Mouse (Mus musculus) heart, embryonic 16.5 days (tissue): ENCODE measurements at regions not wholly inside any gene's neighbourhood (a gene's known extent, or its start where the extent isn't known, plus 50 kb on each side); places are given as distances from the start of the nearest gene placed in this dataset.
A peak's percentile ranks its signal among the peaks of the same experiment; 100 is the strongest.

Source experiments
- ATAC-seq: fragments of 200-750 bp; cut with Nextera tagmentation; replicated peaks from 2 replicates; pipeline ENCODE4 v1.8.0; 2017; ENCODE audit warnings: moderate number of reproducible peaks; ENCODE audit not compliant: insufficient read depth, low FRiP score; ENCODE audit errors: extremely low read depth
- H3K27ac ChIP-seq: fragments of 300-500 bp; sonication (generic); 2 replicates; pipeline ENCODE4 v1.5.1; 2014; ENCODE audit warnings: mild to moderate bottlenecking, low read length, control low read depth, moderate library complexity
- H3K27me3 ChIP-seq: fragments of 300-500 bp; sonication (generic); 2 replicates; pipeline ENCODE4 v1.6.1; 2014; ENCODE audit warnings: low read length, mixed read lengths; ENCODE audit not compliant: control insufficient read depth, insufficient read depth
- H3K36me3 ChIP-seq: fragments of 300-500 bp; sonication (generic); 2 replicates; pipeline ENCODE4 v1.6.1; 2014; ENCODE audit not compliant: control insufficient read depth, insufficient read depth
- H3K4me1 ChIP-seq: fragments of 300-500 bp; sonication (generic); 2 replicates; pipeline ENCODE4 v1.6.1; 2014; ENCODE audit warnings: low read length, mixed read lengths; ENCODE audit not compliant: control insufficient read depth, insufficient read depth
- H3K4me2 ChIP-seq: fragments of 300-500 bp; sonication (generic); 2 replicates; pipeline ENCODE4 v1.6.1; 2014; ENCODE audit warnings: low read depth, mild to moderate bottlenecking, control low read depth, low read length
- H3K4me3 ChIP-seq: fragments of 300-500 bp; sonication (generic); 2 replicates; pipeline ENCODE4 v1.5.1; 2014; ENCODE audit warnings: mild to moderate bottlenecking, control low read depth, low read length
- H3K9ac ChIP-seq: fragments of 300-500 bp; sonication (generic); 2 replicates; pipeline ENCODE4 v1.6.1; 2014; ENCODE audit warnings: low read length, control low read depth
- H3K9me3 ChIP-seq: fragments of 300-500 bp; sonication (generic); replicated peaks from 2 replicates; pipeline ENCODE4 v1.6.1; 2016; ENCODE audit warnings: low read length; ENCODE audit not compliant: control insufficient read depth
- WGBS: fragments of 180-500 bp; shearing (Covaris S2); extraction: QIAGEN DNeasy Blood & Tissue Kit; methylation state at CpG from one replicate; pipeline ENCODE4 v1.1.7; 2014; 5-methylcytosine and 5-hydroxymethylcytosine counted together

GRCm38 (mm10) chr3:148762541-148763225 lies 227.7 kb downstream of the Adgrl2 start:
- no peak; the same call in 1 of the 2 replicates for ATAC-seq
- no peaks in the 10 kb centered on the region for H3K36me3 ChIP-seq
- H3K27me3 ChIP-seq: peaks cover 3% of the 10 kb centered on the region; the same call in 1 of the 2 replicates
- no peak overlapping the region for H3K9ac ChIP-seq
- no peak overlapping the region for H3K4me2 ChIP-seq
- no peak overlapping the region for H3K27ac ChIP-seq
- WGBS: 22% methylated on average over 11 of the region's 11 CpGs
- H3K9me3 ChIP-seq: no peaks in the 10 kb centered on the region
- H3K4me3 ChIP-seq: no peak overlapping the region
- no peaks in the 10 kb centered on the region; the same call in 1 of the 2 replicates for H3K4me1 ChIP-seq

DNA sequence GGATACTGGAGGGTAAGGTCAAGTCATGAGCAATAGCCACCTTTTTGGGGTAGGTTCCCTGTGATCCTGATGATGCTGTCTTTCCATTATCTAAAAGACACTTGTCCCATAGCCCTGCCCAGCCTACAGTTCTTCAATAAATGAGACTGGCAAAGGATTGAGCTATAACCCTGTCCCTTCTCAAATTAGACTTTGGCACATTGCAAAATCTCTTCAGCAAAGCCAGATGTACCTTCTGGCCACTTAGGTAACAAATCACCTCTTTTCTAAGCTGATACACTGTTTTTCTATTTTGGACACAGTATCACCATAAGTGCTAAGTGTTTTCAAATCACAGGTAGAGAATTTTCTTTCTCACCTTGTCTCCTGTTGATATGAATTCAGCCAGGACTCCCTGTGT lies 228.8 kb downstream of the Adgrl2 start:
- Histone ChIP-seq H3K27me3 (peaks cover 3% of the 10 kb centered on the region; the same call in 1 of the 2 replicates), H3K9me3 (no peaks in the 10 kb centered on the region), H3K4me3 (no peak overlapping the region), H3K36me3 (no peaks in the 10 kb centered on the region), H3K4me2 (no peak overlapping the region), H3K9ac (no peak overlapping the region), H3K27ac (no peak overlapping the region), H3K4me1 (no peaks in the 10 kb centered on the region; the same call in 1 of the 2 replicates)
- no peak for ATAC-seq

GRCm38 (mm10) chr3:148759500-148759899 lies 230.9 kb downstream of the Adgrl2 start:
- 61% methylated on average over 4 of the region's 4 CpGs for WGBS
- Histone ChIP-seq H3K4me2 (no peak overlapping the region), H3K9me3 (no peaks in the 10 kb centered on the region), H3K27ac (no peak overlapping the region), H3K9ac (no peak overlapping the region), H3K27me3 (peaks cover 3% of the 10 kb centered on the region; the same call in 1 of the 2 replicates), H3K4me3 (no peak overlapping the region), H3K4me1 (no peaks in the 10 kb centered on the region; the same call in 1 of the 2 replicates), H3K36me3 (no peaks in the 10 kb centered on the region)
- no peak for ATAC-seq

GRCm38 (mm10) chr3:148746234-148746633 lies 244.1 kb downstream of the Adgrl2 start:
- Histone ChIP-seq H3K36me3 (no peaks in the 10 kb centered on the region), H3K27ac (no peak overlapping the region), H3K9ac (no peak overlapping the region), H3K9me3 (peaks cover 2% of the 10 kb centered on the region; the same call in 1 of the 2 replicates), H3K27me3 (no peaks in the 10 kb centered on the region), H3K4me2 (no peak overlapping the region), H3K4me1 (no peaks in the 10 kb centered on the region), H3K4me3 (no peak overlapping the region)
- 91% methylated on average over 3 of the region's 3 CpGs for WGBS
- no peak for ATAC-seq

- Histone ChIP-seq H3K9ac (no peak overlapping the region), H3K9me3 (peaks cover 2% of the 10 kb centered on the region; the same call in 1 of the 2 replicates), H3K4me2 (no peak overlapping the region), H3K36me3 (no peaks in the 10 kb centered on the region), H3K27ac (no peak overlapping the region), H3K4me1 (no peaks in the 10 kb centered on the region), H3K27me3 (no peaks in the 10 kb centered on the region), H3K4me3 (no peak overlapping the region)
- WGBS: 74% methylated on average over 2 of the region's 2 CpGs
- ATAC-seq: no peak
Measured at GRCm38 (mm10) chr3:148744651-148745050, 245.7 kb downstream of the Adgrl2 start.

- no peak overlapping the region for H3K4me3 ChIP-seq
- peaks cover 8% of the 10 kb centered on the region for H3K4me1 ChIP-seq
- H3K27me3 ChIP-seq: no peaks in the 10 kb centered on the region
- no peaks in the 10 kb centered on the region for H3K36me3 ChIP-seq
- no peak overlapping the region for H3K9ac ChIP-seq
- no peak overlapping the region for H3K27ac ChIP-seq
- 66% methylated on average over 13 of the region's 13 CpGs for WGBS
- ATAC-seq: no peak
- no peak overlapping the region; the same call in 1 of the 2 replicates for H3K4me2 ChIP-seq
- H3K9me3 ChIP-seq: no peaks in the 10 kb centered on the region
Measured at GRCm38 (mm10) chr3:148734194-148734749, 256.1 kb downstream of the Adgrl2 start.

- Histone ChIP-seq H3K27ac (peak overlapping the region; percentile 46; the same call in 1 of the 2 replicates), H3K9me3 (no peaks in the 10 kb centered on the region), H3K36me3 (no peaks in the 10 kb centered on the region), H3K4me3 (peak overlapping the region; percentile 3; the same call in 1 of the 2 replicates), H3K4me1 (peaks cover 10% of the 10 kb centered on the region), H3K4me2 (peak overlapping the region; percentile 49), H3K9ac (no peak overlapping the region), H3K27me3 (no peaks in the 10 kb centered on the region)
- 41% methylated on average over 13 of the region's 13 CpGs for WGBS
- no peak for ATAC-seq
Measured at GRCm38 (mm10) chr3:148733227-148733854, 257.0 kb downstream of the Adgrl2 start.

GRCm38 (mm10) chr3:148731436-148731835 lies 258.9 kb downstream of the Adgrl2 start:
- Histone ChIP-seq H3K27me3 (no peaks in the 10 kb centered on the region), H3K27ac (no peak overlapping the region), H3K4me1 (peaks cover 10% of the 10 kb centered on the region), H3K4me2 (no peak overlapping the region), H3K4me3 (no peak overlapping the region), H3K36me3 (no peaks in the 10 kb centered on the region), H3K9ac (no peak overlapping the region), H3K9me3 (no peaks in the 10 kb centered on the region)
- ATAC-seq: no peak
- WGBS: 91% methylated on average over 3 of the region's 3 CpGs

- Histone ChIP-seq H3K27ac (no peak overlapping the region), H3K4me3 (no peak overlapping the region), H3K4me1 (peaks cover 10% of the 10 kb centered on the region), H3K9ac (no peak overlapping the region), H3K27me3 (no peaks in the 10 kb centered on the region), H3K36me3 (no peaks in the 10 kb centered on the region; the same call in 1 of the 2 replicates), H3K4me2 (no peak overlapping the region), H3K9me3 (no peaks in the 10 kb centered on the region; the same call in 1 of the 2 replicates)
- WGBS: 51% methylated on average over 7 of the region's 7 CpGs
- ATAC-seq: peak; percentile 72; the same call in 1 of the 2 replicates
Measured at GRCm38 (mm10) chr3:148729242-148729680, 261.1 kb downstream of the Adgrl2 start.
